Mouse (Mus musculus): ENCODE results near the gene Tenm2. TPM values are rescaled to one million over a fixed set of nuclear protein-coding genes. Genes with fewer than 3 reads are reported as not detected.

Tenm2 gene
- polyA plus RNA-seq, 1 experiment from 2014 or later = 0.28 TPM

DNA sequence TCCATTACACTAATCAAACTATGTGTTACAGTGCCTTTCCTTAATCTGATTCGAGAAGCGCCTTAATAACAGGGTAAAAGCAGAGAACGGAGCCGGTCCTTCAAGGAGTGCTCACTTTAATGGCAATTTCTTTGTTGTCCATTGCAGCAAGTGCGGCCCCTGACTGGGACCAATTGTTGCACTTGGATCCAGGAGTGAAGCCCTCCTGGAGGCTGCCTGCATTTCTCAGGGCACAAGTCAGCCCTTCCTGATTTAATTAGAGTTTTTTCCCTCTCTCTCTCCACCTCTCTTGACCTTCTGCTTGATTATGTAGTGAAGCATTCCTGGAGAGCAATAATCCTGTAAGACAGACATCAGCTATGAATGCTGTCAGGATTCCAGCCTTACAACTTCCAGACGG is 794.0 kb downstream of the Tenm2 start:
- H3K9ac ChIP-seq = no peak overlapping the region
- no peak for DNase-seq

DNA sequence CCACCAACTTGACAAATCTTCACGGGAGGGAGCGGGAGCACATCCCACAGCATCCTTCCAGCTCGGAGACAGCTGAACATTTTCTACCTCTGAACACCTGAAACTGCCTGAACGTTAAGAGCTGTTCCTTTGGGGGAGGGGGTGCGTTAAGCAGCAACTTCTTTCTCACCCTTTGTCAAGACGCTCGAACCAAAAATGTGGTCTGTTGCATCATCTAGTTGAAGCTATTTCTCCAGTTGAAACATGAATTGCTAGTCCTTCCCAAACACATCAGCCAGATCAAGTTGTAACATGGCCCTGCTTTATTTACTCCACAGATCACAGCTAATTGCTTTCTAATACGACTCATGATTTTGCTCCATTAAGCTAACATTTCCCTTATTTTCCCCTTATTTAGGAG is 799.5 kb downstream of the Tenm2 start:
- no peaks in the 10 kb centered on the region for H3K36me3 ChIP-seq (ENCODE audit: insufficient read depth)
- no peak for ATAC-seq (ENCODE audit: insufficient read depth)
- WGBS = 24% methylated on average over 8 of the region's 8 CpGs
- no peak overlapping the region for H3K4me3 ChIP-seq (ENCODE audit: low read depth, low read length)
- H3K27me3 ChIP-seq (ENCODE audit: insufficient read depth, low read length) = no peaks in the 10 kb centered on the region
- H3K9ac ChIP-seq = no peak overlapping the region
- TF ChIP-seq CTCF (IDR thresholded peaks at IDR 0.05; ENCODE audit: low read depth) = no peak
- no peak for DNase-seq
- no peaks in the 10 kb centered on the region for H3K4me1 ChIP-seq (ENCODE audit: insufficient read depth)
- H3K4me2 ChIP-seq = no peak overlapping the region
- H3K9me3 ChIP-seq (ENCODE audit: low read depth, low read length) = no peaks in the 10 kb centered on the region
- H3K27ac ChIP-seq (ENCODE audit: low read depth) = no peak overlapping the region

More for the DNA sequence above, 794.0 kb downstream of the Tenm2 start:
- ATAC-seq (ENCODE audit: insufficient read depth) = no peak
- WGBS = 32% methylated on average over 6 of the region's 6 CpGs
- Histone ChIP-seq H3K36me3 (ENCODE audit: insufficient read depth) (no peaks in the 10 kb centered on the region), H3K27ac (ENCODE audit: low read depth) (no peak overlapping the region), H3K9me3 (ENCODE audit: low read depth, low read length) (no peaks in the 10 kb centered on the region), H3K4me3 (ENCODE audit: low read depth, low read length) (no peak overlapping the region), H3K4me1 (ENCODE audit: insufficient read depth) (no peaks in the 10 kb centered on the region), H3K4me2 (no peak overlapping the region), H3K27me3 (ENCODE audit: insufficient read depth, low read length) (no peaks in the 10 kb centered on the region)
- TF ChIP-seq CTCF (IDR thresholded peaks at IDR 0.05; ENCODE audit: low read depth) = no peak

DNA sequence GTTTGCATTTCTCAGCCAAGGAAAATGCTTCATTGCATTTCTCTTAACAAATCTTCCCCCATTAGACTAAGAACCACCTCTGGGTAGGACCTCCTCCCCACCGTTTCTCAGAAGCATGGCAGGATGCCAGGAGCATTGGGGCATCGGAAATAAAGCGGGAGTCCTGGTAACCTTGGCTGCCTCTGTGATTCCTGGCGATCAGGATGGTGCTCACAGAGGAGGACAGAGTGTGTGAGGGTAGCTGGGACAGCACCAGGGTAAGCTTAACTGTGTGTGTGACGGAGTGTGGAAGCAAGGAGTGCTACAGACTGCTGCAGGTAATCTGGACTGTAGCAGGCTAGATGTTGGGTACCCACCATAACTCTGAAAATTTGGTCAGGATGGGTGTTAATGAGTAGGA is 806.8 kb downstream of the Tenm2 start:
- TF ChIP-seq CTCF (IDR thresholded peaks at IDR 0.05; ENCODE audit: low read depth) = no peak
- H3K9ac ChIP-seq = no peak overlapping the region
- 60% methylated on average over 5 of the region's 5 CpGs for WGBS
- H3K4me2 ChIP-seq = no peak overlapping the region
- H3K36me3 ChIP-seq (ENCODE audit: insufficient read depth) = no peaks in the 10 kb centered on the region
- no peak overlapping the region for H3K27ac ChIP-seq (ENCODE audit: low read depth)
- H3K9me3 ChIP-seq (ENCODE audit: low read depth, low read length) = no peaks in the 10 kb centered on the region
- H3K4me1 ChIP-seq (ENCODE audit: insufficient read depth) = no peaks in the 10 kb centered on the region
- no peaks in the 10 kb centered on the region for H3K27me3 ChIP-seq (ENCODE audit: insufficient read depth, low read length)
- ATAC-seq (ENCODE audit: insufficient read depth) (no peak), DNase-seq (peak; percentile 4)
- no peak overlapping the region for H3K4me3 ChIP-seq (ENCODE audit: low read depth, low read length)

DNA sequence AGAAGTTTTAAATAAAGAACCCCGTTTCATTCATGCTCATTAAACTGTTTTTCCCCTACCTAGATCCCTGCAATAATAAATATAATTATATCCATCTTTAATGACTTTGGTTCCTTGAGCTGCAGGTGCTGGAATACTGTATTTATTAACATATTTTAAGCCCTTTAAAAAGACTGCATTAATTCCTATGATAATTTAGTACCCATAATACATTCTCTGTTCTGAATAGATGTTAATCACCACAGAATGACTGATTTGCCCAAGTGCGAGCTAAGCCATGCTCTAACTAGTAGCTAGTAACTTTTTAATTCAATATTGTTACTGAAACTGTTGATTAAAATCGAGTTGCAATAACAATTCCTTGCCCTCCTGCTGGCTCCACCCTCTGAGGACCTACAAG is 810.8 kb downstream of the Tenm2 start:
- no peak overlapping the region for H3K9ac ChIP-seq
- no peak for TF ChIP-seq CTCF (IDR thresholded peaks at IDR 0.05; ENCODE audit: low read depth)
- ATAC-seq (ENCODE audit: insufficient read depth) = no peak
- WGBS = 68% methylated on average over 3 of the region's 3 CpGs
- H3K27ac ChIP-seq (ENCODE audit: low read depth) = no peak overlapping the region
- H3K27me3 ChIP-seq (ENCODE audit: insufficient read depth, low read length) = no peaks in the 10 kb centered on the region
- no peak for DNase-seq
- no peak overlapping the region for H3K4me3 ChIP-seq (ENCODE audit: low read depth, low read length)
- H3K4me1 ChIP-seq (ENCODE audit: insufficient read depth) = no peaks in the 10 kb centered on the region
- no peaks in the 10 kb centered on the region for H3K36me3 ChIP-seq (ENCODE audit: insufficient read depth)
- H3K4me2 ChIP-seq = no peak overlapping the region
- H3K9me3 ChIP-seq (ENCODE audit: low read depth, low read length) = no peaks in the 10 kb centered on the region

DNA sequence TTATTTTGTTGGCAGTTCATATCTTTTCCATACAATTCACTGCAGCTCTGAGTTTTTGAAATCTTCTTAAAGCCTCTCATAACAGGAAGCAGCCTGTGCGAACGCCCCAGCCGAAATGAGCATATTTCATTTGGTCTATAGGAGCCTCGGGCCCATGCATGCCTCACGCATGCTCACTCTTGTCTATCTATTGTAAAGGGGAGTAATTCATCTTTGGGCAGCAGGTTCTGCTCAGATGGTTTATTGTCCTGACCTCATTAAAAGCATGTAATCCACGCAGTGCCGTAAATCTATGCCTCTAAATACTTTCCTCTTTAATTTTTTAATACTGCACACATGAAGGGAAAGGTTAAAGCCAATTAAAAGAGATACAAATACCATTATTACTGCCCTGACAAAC is 815.7 kb downstream of the Tenm2 start:
- Histone ChIP-seq H3K9me3 (ENCODE audit: low read depth, low read length) (no peaks in the 10 kb centered on the region), H3K4me3 (ENCODE audit: low read depth, low read length) (no peak overlapping the region), H3K27ac (ENCODE audit: low read depth) (no peak overlapping the region), H3K27me3 (ENCODE audit: insufficient read depth, low read length) (no peaks in the 10 kb centered on the region), H3K4me2 (no peak overlapping the region), H3K4me1 (ENCODE audit: insufficient read depth) (no peaks in the 10 kb centered on the region), H3K9ac (no peak overlapping the region), H3K36me3 (ENCODE audit: insufficient read depth) (no peaks in the 10 kb centered on the region)
- no peak for DNase-seq
- 80% methylated on average over 7 of the region's 7 CpGs for WGBS
- TF ChIP-seq CTCF (IDR thresholded peaks at IDR 0.05; ENCODE audit: low read depth) = no peak
- ATAC-seq (ENCODE audit: insufficient read depth) = no peak

DNA sequence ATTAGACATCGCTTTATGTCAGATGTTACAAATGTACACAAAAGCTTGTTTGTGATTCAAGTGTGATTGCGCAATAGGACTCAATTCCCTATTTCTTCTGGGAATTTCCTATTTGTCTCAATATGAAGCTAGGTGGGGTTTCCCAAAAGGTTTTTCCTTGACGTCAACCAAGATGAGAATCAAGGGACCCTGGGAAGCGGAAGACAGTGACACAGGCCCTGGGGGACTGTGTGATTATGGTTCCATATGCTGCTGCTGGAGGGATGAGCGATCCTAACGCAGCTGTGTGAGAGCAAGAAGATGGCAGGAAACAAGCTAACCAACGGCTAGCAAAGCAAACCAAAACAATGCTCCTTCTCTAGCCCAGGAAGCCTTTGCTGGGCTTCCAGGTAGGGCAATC is 820.5 kb downstream of the Tenm2 start:
- no peaks in the 10 kb centered on the region for H3K9me3 ChIP-seq (ENCODE audit: low read depth, low read length)
- no peak for TF ChIP-seq CTCF (IDR thresholded peaks at IDR 0.05; ENCODE audit: low read depth)
- no peaks in the 10 kb centered on the region for H3K36me3 ChIP-seq (ENCODE audit: insufficient read depth)
- no peak for ATAC-seq (ENCODE audit: insufficient read depth)
- no peaks in the 10 kb centered on the region for H3K4me1 ChIP-seq (ENCODE audit: insufficient read depth)
- no peak for DNase-seq
- WGBS = 72% methylated on average over 7 of the region's 7 CpGs
- no peaks in the 10 kb centered on the region for H3K27me3 ChIP-seq (ENCODE audit: insufficient read depth, low read length)
- H3K27ac ChIP-seq (ENCODE audit: low read depth) = no peak overlapping the region
- no peak overlapping the region for H3K9ac ChIP-seq
- H3K4me2 ChIP-seq = no peak overlapping the region
- no peak overlapping the region for H3K4me3 ChIP-seq (ENCODE audit: low read depth, low read length)

DNA sequence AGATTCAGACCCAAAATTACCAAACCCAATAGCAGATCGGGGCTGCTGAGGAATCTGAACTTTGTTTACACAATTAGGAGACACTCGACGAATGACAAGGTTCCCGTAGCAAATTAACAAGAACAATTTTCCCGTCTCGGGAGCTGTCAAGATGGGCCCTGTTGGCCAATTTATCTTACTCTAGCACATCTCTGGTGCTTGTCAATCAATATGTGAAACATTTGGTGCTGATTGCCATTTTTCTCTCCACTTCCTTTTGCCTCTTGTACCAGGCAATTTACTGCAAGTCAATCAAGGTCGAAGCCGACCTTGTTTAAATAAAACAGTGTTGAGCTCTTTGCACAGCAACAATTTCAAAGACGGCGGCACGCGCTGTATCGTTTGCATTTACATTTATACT is 824.9 kb downstream of the Tenm2 start:
- no peaks in the 10 kb centered on the region for H3K9me3 ChIP-seq (ENCODE audit: low read depth, low read length)
- WGBS = 21% methylated on average over 13 of the region's 13 CpGs
- no peaks in the 10 kb centered on the region for H3K4me1 ChIP-seq (ENCODE audit: insufficient read depth)
- no peak for TF ChIP-seq CTCF (IDR thresholded peaks at IDR 0.05; ENCODE audit: low read depth)
- ATAC-seq (ENCODE audit: insufficient read depth) (no peak), DNase-seq (no peak)
- H3K27me3 ChIP-seq (ENCODE audit: insufficient read depth, low read length) = no peaks in the 10 kb centered on the region
- H3K27ac ChIP-seq (ENCODE audit: low read depth) = no peak overlapping the region
- H3K4me2 ChIP-seq = no peak overlapping the region
- H3K36me3 ChIP-seq (ENCODE audit: insufficient read depth) = no peaks in the 10 kb centered on the region
- no peak overlapping the region for H3K9ac ChIP-seq
- H3K4me3 ChIP-seq (ENCODE audit: low read depth, low read length) = no peak overlapping the region
